Mouse (Mus musculus) heart, postnatal 10 days (tissue): Measurements from ENCODE around the gene Tmbim1. TPM values are rescaled to one million over a fixed set of nuclear protein-coding genes. Genes with fewer than 3 reads are reported as not detected.

Experiments
- DNase-seq, 2 experiments: peaks; one replicate each; pipeline ENCODE4 v3.0.0; 2021
- intact Hi-C: fragments of 180-260 bp; cut with DNase I; formaldehyde crosslinking; loops from one replicate; pipeline ENCODE4 v1.15.1; 2025
- total RNA-seq, 2 experiments: library from RNA; stranded (reverse); gene quantifications; 2 replicates each; pipeline ENCODE4 v1.2.3; 2021

The Tmbim1 gene
- total RNA-seq, 2 experiments from 2014 or later = 43.2 to 45.8 TPM

- intact Hi-C loops = no loop called here
- no peak for DNase-seq
Measured at GRCm38 (mm10) chr1:74282896-74283625, 22.4 kb downstream of the Tmbim1 start.

DNA sequence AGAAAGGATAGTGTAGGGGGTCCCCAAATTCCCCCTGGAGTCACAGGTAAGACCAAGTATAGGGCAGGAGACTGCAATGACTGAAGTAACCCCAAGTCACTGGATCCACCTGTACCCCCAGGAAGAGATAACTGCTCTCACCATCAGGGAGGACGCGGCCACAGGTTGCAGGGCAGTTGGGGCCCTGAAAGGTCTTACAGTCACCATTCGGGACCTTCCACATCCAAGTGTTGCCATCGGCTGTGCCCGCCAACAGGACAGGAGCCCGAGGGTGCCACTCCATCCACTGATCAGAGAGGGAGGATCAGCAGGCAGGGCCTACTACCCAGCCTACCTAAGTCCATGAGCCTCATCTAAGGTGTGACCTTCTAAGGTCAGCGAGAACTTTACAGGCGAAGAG, 23.5 kb downstream of the Tmbim1 start:
- no peak for DNase-seq
- intact Hi-C loops = no loop called here

DNA sequence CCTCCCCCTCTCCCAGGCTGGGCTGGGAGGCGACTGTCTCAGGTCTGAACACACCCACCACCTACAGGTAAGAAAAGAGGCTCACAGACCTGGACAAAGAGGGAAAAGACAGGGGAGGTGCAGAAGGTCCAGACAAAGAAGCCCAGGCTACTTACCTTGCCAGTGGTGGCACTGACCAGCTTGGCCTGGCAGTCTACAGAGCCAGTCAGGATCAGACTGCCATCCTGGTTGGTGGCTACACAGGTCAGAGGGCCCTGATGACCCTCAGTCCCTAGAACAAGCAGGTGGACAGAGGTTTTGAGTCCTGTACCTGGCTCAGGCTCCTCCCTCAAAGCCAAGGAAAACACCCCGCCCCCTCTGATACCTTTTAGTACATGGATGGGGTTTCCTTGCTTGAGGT, 24.1 kb downstream of the Tmbim1 start:
- intact Hi-C loops = no loop called here

DNA sequence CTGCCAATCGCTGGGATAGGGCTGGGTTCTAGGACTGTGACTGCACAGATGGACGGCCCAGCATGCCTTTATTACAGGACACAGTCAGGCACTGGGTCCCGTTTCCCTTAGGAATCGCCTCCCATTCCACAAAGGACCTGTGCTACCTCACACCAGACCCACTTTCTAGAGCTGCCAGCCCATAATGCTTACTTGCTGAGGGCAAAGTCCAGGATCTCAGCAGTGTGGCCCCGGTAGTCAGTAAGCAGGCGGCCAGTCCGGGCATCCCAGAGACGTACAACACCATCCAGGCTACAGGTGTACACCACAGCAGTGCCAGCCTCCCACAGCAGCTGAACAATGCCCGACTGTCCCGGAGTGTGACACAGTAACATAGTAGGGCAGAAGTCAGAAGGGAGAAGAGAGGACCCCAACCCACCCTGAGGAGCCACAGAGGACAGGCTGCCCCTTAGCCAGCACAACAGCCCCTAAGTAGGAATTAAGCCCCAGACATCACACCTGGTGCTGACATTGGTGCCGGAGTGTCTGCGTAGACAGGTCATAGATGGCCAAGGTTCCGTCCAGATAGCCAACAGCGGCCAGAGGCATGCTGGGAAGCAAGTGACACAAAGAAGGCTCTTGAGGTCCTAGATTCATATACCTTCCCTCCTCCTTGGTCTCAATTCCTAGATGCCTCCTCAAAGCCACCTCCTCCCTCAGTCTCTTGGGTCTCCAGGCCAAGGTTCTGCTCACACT, 24.7 kb downstream of the Tmbim1 start:
- DNase-seq = no peak
- intact Hi-C loops = no loop called here

More for the DNA sequence above, 24.1 kb downstream of the Tmbim1 start:
- no peak for DNase-seq

- no peak for DNase-seq
- intact Hi-C loops = no loop called here
Measured at GRCm38 (mm10) chr1:74278988-74279387, 26.4 kb downstream of the Tmbim1 start.

- intact Hi-C loops = no loop called here
- DNase-seq = no peak
Measured at GRCm38 (mm10) chr1:74278538-74278937, 26.9 kb downstream of the Tmbim1 start, which contains the start of gene Gpbar1. Gene Gpbar1, plus strand, starts transcription at chr1:74278550.

- intact Hi-C loops = no loop called here
- no peak for DNase-seq
Measured at GRCm38 (mm10) chr1:74277883-74278537, 27.4 kb downstream of the Tmbim1 start.

DNA sequence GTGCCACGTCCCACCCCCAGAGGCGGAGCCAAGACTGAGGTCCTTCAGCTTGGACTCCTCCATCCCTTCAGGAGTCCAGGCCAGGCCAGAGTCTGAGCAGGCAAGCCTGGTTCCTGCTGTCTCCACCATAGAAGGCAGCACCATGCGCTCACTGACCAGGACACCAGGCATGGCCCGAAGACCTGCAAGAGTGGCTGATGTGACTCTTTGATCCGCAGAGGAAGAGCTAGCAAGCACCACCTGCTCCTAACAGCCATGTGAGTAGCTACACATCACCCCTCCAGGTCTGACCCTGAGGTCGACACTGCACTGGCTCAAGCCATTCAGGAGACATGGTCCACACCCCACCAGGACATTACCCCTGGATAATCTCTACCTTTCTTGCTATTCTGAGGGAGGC, 28.4 kb downstream of the Tmbim1 start:
- intact Hi-C loops = no loop called here
- DNase-seq = no peak

DNA sequence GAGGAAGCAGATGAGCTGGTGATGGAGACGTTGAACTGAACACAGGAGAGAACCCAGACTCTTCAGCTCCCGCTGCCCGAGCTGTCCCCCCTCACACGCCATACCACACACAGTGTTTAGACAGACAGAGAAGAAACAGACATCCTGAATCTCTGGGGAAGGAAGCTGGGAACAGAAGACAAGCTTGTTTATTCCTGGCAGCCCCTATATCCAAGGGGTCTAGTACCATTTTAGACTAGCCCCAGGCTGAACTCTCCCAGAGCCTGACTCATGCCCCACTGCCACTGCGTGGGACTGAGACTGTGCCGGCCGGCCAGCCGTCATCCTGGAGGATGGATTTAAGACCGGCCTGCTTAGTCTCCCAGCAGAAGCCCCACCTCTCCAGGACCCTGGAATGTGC, 30.4 kb downstream of the Tmbim1 start:
- intact Hi-C loops = no loop called here
- no peak for DNase-seq

GRCm38 (mm10) chr1:74271659-74272058, 33.8 kb downstream of the Tmbim1 start:
- DNase-seq = no peak
- intact Hi-C loops = no loop called here

GRCm38 (mm10) chr1:74268750-74269149, 36.7 kb downstream of the Tmbim1 start:
- DNase-seq = no peak
- intact Hi-C loops = no loop called here

DNA sequence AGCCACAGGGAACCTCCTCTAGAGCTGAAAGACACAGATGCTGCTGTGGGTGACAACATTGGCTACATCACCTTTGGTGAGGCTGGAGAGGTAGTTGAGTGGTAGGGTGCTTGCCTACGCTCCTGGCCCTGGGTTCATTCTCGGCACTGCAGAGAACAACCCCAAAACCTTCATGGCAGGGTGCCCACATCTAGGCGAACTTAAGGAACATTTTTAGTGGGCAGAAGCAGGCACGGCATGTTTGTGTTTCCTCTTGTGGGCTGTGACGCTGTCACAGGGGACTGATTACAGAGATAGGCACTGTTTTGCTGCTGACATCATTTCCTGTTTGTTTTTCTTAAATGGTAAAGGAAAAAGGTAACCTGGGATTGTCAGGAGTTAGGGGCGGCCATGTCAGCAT, 42.9 kb downstream of the Tmbim1 start:
- DNase-seq = no peak
- intact Hi-C loops = no loop called here

GRCm38 (mm10) chr1:74256782-74257181, 48.6 kb downstream of the Tmbim1 start:
- intact Hi-C loops = no loop called here

DNA sequence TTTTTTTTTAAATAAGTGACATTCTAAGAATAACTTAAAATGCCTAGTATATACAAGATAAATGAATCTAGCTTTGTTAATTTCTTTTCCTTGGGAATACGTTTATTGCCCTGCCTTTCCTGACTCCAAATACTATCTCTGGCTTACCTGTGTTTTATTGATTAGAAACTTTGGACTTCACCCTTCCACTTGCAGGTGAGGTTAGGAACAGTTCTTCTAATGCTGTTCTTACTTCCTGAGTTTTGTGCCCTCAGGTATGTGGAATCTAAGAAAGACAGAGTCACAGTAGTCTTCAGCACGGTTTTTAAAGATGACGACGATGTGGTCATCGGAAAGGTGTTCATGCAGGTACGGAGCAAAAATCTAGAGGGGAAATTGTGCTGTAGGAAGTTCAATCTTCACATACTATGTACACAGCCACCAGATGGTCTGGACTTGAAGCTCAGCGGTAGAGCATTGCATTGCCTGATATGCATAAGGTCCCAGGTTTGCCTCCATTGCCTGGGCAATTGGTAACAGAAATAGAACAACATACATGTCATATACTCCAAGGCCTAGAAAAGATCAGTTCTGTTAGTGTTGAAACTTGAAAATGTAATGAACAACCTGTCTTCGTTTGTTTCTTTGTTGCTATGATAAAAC, 49.6 kb downstream of the Tmbim1 start:
- intact Hi-C loops = no loop called here
- DNase-seq = no peak

More at GRCm38 (mm10) chr1:74256782-74257181, 48.6 kb downstream of the Tmbim1 start:
- peak in 1 of 2 experiments; percentile 50 for DNase-seq

GRCm38 (mm10) chr1:74250096-74250495, 55.3 kb downstream of the Tmbim1 start:
- DNase-seq = no peak
- intact Hi-C loops = no loop called here

GRCm38 (mm10) chr1:74249331-74249980, 56.0 kb downstream of the Tmbim1 start:
- intact Hi-C loops = no loop called here
- peak in 1 of 2 experiments; percentile 26 for DNase-seq

GRCm38 (mm10) chr1:74248799-74249198, 56.6 kb downstream of the Tmbim1 start:
- peak; percentile 43 to 59 for DNase-seq
- intact Hi-C loops = loop anchor here (1.0 kb wide), 1 partner anchor 12 kb away; the partner anchor contains the start of gene Arpc2

- DNase-seq = no peak
- intact Hi-C loops = no loop called here
Measured at GRCm38 (mm10) chr1:74245525-74245924, 59.9 kb downstream of the Tmbim1 start.

DNA sequence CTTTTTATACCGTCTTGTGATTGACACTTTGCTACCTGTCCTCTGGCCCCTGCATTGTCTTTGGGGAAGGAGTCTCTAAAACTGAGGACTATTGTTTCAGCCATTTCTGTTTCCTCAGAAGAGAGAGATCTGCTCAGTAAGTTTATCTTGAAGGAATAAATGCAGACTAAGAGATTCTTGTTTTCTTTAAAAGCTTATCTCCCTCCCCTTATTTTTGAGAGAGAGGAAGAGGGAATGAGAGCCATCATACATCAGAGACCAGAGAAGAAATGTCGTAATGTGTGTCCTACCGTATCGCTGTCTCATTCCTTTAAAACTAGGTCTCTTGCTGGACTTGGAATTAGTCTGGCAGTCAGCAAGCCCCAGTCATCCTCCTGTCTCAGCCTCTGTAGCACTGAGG, 64.6 kb downstream of the Tmbim1 start:
- no peak for DNase-seq
- intact Hi-C loops = no loop called here

GRCm38 (mm10) chr1:74240311-74240710, 65.1 kb downstream of the Tmbim1 start:
- intact Hi-C loops = no loop called here
- peak; percentile 53 to 56 for DNase-seq
